Mouse (Mus musculus): ENCODE data around the gene Fyn.

GRCm38 (mm10) chr10:39484382-39484826 is 115.7 kb downstream of the Fyn start:
- TF ChIP-seq CTCF (IDR thresholded peaks at IDR 0.05; ENCODE audit: borderline replicate concordance, control insufficient read depth, extremely low read depth, insufficient read depth, low read length, poor library complexity) (no peak), POLR2A (IDR thresholded peaks at IDR 0.05; ENCODE audit: control insufficient read depth, extremely low read depth, insufficient read depth, low read length, poor library complexity) (no peak)
